12 mouse cellular contexts compared by ENCODE assay signal in the genomic region with DNA sequence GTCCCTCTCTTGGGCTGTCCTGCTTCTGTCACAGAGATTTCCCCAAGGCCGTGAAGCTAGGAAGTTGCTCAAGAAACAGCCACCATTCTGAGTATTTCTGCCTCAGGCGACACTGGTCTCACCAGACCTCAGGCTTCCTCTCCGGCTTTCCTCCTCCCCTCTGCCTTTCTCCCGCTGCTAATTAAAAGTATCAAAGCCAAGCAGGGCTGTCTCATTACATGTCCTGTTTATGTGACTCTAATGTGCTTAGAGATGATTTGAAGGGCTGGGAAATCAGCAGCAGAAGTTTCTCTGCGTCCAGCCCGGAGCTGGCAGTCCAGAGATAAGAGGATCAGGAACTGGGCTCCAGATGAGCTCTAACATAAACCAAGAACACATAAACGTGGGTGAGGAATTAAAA.
"Had no signal": no experiment of that assay in that cellular context is flagged by ENCODE, and none has a peak within 500 bp of the region (broad histone marks: within the 10 kb centered on the region; RNA-seq: fewer than 3 reads in every experiment).

No protein-coding gene starts in this region.

- H3K4me2 ChIP-seq: limb, embryonic 12.5 days; liver, embryonic 15.5 days had no signal

- H3K4me1 ChIP-seq: limb, embryonic 12.5 days; liver, embryonic 15.5 days had no signal

- ATAC-seq: lung, postnatal 0 days had no signal

- H3K9ac ChIP-seq: limb, embryonic 12.5 days; liver, embryonic 15.5 days had no signal

- H3K4me3 ChIP-seq: limb, embryonic 12.5 days; liver, embryonic 15.5 days had no signal

- H3K27me3 ChIP-seq: limb, embryonic 12.5 days; liver, embryonic 15.5 days had no signal

- H3K36me3 ChIP-seq: limb, embryonic 12.5 days; liver, embryonic 15.5 days had no signal

- H3K9me3 ChIP-seq: limb, embryonic 12.5 days; liver, embryonic 15.5 days had no signal

- DNase-seq: kidney, adult 11 months; kidney, adult 9 months; kidney, postnatal 36 days; liver; lung, adult 2 months; lung, postnatal 36 days; right cerebral cortex, postnatal 14 days; thymus, postnatal 4 days had no signal

- H3K27ac ChIP-seq: kidney, postnatal 0 days; limb, embryonic 12.5 days; liver, embryonic 15.5 days had no signal
